Mouse (Mus musculus) midbrain, embryonic 14.5 days (tissue): ENCODE data around the gene Mnx1. TPM values are rescaled to one million over a fixed set of nuclear protein-coding genes. Genes with fewer than 3 reads are reported as not detected.

ENCODE experiments used
- ATAC-seq: fragments of 200-750 bp; cut with Nextera tagmentation; 2 replicates; pipeline ENCODE4 v1.8.0; 2017; ENCODE audit warnings: moderate number of reproducible peaks, moderate library complexity; ENCODE audit not compliant: low FRiP score, low TSS enrichment
- DNase-seq: peaks from one replicate; pipeline ENCODE4 v3.0.0-alpha.2; 2015
- H3K27ac ChIP-seq: fragments of 300-500 bp; sonication (generic); replicated peaks from 2 replicates; pipeline ENCODE4 v1.5.1; 2014; ENCODE audit warnings: mild to moderate bottlenecking, low read depth, low read length, moderate library complexity
- H3K27me3 ChIP-seq: fragments of 300-500 bp; sonication (generic); 2 replicates; pipeline ENCODE4 v1.6.1; 2014; ENCODE audit warnings: low read length, control low read depth, mixed read lengths; ENCODE audit not compliant: control insufficient read depth, insufficient read depth
- H3K36me3 ChIP-seq: fragments of 300-500 bp; sonication (generic); 2 replicates; pipeline ENCODE4 v1.6.1; 2014; ENCODE audit warnings: low read length, control low read depth; ENCODE audit not compliant: control insufficient read depth, insufficient read depth
- H3K4me1 ChIP-seq: fragments of 300-500 bp; sonication (generic); 2 replicates; pipeline ENCODE4 v1.6.1; 2014; ENCODE audit warnings: mild to moderate bottlenecking, antibody characterized with exemption, low read length, control low read depth; ENCODE audit not compliant: control insufficient read depth, insufficient read depth
- H3K4me2 ChIP-seq: fragments of 300-500 bp; sonication (generic); 2 replicates; pipeline ENCODE4 v1.6.1; 2014; ENCODE audit warnings: mild to moderate bottlenecking, low read length, moderate library complexity
- H3K4me3 ChIP-seq: fragments of 300-500 bp; sonication (generic); replicated peaks from 2 replicates; pipeline ENCODE4 v1.5.1; 2014; ENCODE audit warnings: low read depth, low read length
- H3K9ac ChIP-seq: fragments of 300-500 bp; sonication (generic); replicated peaks from 2 replicates; pipeline ENCODE4 v1.6.1; 2014; ENCODE audit warnings: mild to moderate bottlenecking, low read length, moderate library complexity
- H3K9me3 ChIP-seq: fragments of 300-500 bp; sonication (generic); 2 replicates; pipeline ENCODE4 v1.6.1; 2016; ENCODE audit warnings: low read length, control low read depth, mixed read lengths; ENCODE audit not compliant: control insufficient read depth
- WGBS: fragments of 180-500 bp; shearing (Covaris S2); extraction: QIAGEN DNeasy Blood & Tissue Kit; methylation state at CpG from one replicate; pipeline ENCODE4 v1.1.7; 2014; 5-methylcytosine and 5-hydroxymethylcytosine counted together
- polyA plus RNA-seq: library from polyadenylated mRNA; unstranded; fragments of >200 nt; fragmentation: Nextera tagmentation; extraction: Ambion mirVana; gene quantifications from 2 replicates; pipeline ENCODE4 v1.2.1, GENCODE M21; 2014

The Mnx1 gene
- polyA plus RNA-seq, 1 experiment from 2014 or later, result not detected

- ATAC-seq (no peak), DNase-seq (peak; percentile 71)
- no peaks in the 10 kb centered on the region for H3K36me3 ChIP-seq
- H3K4me2 ChIP-seq, result no peak overlapping the region
- no peak overlapping the region for H3K27ac ChIP-seq
- peaks cover 99% of the 10 kb centered on the region for H3K27me3 ChIP-seq
- H3K9ac ChIP-seq, result no peak overlapping the region
- no peak overlapping the region for H3K4me3 ChIP-seq
- H3K9me3 ChIP-seq, result no peaks in the 10 kb centered on the region
- no peaks in the 10 kb centered on the region for H3K4me1 ChIP-seq
- under 1% methylated on average over 14 of the region's 14 CpGs for WGBS
These were observed 926 bp upstream of the Mnx1 start for GRCm38 (mm10) chr5:29479198-29479593.

DNA sequence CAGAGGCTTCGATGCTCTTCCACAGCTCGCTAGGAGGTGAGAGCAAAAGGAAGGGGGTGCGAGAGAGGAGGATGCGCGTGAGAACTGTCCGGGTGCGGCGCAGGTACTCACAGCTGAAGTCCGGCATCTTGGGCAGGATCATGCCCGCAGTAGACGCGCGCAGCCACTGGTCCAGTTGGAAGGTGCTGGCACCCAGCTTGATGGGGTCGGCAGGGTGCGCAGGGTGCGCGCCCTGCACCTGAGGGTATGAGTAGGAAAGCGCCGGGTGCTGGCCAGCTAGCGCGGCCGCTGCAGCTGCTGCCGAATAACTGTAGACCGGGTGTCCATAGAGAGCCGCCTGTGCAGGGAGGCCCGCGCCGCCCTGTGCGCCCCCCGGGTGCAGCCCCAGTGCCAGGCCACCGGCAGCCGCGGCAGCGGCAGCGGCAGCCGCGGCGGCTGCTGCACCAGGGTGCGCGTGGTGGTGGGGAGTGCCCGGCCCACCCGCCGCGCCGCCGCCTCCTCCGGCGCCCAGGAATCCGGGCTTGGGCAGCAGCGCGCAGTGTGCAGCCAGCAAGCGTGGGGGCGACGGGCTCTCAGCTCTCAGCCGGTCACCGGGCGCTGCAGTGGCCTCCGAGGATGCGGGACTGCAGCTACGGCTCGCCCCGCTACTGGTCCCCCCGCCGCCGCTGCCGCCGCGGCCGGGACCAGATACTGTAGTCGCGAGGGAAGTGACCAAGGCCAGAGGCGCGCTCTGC is 629 bp downstream of the Mnx1 start:
- Histone ChIP-seq H3K36me3 (no peaks in the 10 kb centered on the region), H3K27me3 (peaks cover 94% of the 10 kb centered on the region), H3K4me2 (peak overlapping the region; percentile 51), H3K27ac (no peak overlapping the region), H3K9me3 (no peaks in the 10 kb centered on the region), H3K4me1 (no peaks in the 10 kb centered on the region), H3K9ac (no peak overlapping the region), H3K4me3 (peak overlapping the region; percentile 26)
- DNase-seq, result no peak
- under 1% methylated on average over 73 of the region's 73 CpGs for WGBS
- ATAC-seq, result 0 out of 2 replicates have a peak, but pooled peaks have one; percentile 22

GRCm38 (mm10) chr5:29476021-29476420 is 2.2 kb downstream of the Mnx1 start:
- Histone ChIP-seq H3K36me3 (no peaks in the 10 kb centered on the region), H3K4me3 (no peak overlapping the region), H3K9me3 (no peaks in the 10 kb centered on the region), H3K4me1 (no peaks in the 10 kb centered on the region), H3K27ac (no peak overlapping the region), H3K9ac (no peak overlapping the region), H3K27me3 (peaks cover 92% of the 10 kb centered on the region), H3K4me2 (no peak overlapping the region)
- no peak for DNase-seq
- 0% methylated on average over 1 of the region's 1 CpGs for WGBS
- no peak for ATAC-seq

DNA sequence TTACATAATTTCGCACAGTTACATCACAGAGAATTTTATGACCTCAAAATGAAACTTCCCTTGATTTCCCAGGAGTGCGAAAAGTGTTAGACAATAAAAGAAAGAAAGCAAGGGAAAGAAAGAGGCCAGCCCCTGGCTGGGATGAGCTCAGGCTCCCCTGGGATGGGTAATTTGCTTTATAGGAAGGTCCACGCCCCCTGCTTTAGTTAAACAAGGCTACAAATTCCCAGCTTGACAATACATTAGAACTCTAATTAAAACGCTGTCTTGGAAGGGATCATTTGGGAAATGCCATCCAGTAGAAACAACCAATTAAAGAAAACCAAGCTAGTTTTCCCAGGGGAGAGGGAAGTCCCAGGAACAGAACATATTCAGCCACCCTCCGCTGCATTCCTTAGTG is 2.7 kb downstream of the Mnx1 start:
- no peak overlapping the region for H3K4me2 ChIP-seq
- no peak for DNase-seq
- peaks cover 92% of the 10 kb centered on the region for H3K27me3 ChIP-seq
- H3K9me3 ChIP-seq, result no peaks in the 10 kb centered on the region
- H3K36me3 ChIP-seq, result no peaks in the 10 kb centered on the region
- H3K4me3 ChIP-seq, result no peak overlapping the region
- H3K9ac ChIP-seq, result no peak overlapping the region
- no peaks in the 10 kb centered on the region for H3K4me1 ChIP-seq
- H3K27ac ChIP-seq, result no peak overlapping the region
- ATAC-seq, result no peak
- WGBS, result 1% methylated on average over 5 of the region's 5 CpGs

- no peak for DNase-seq
- no peaks in the 10 kb centered on the region for H3K9me3 ChIP-seq
- H3K4me3 ChIP-seq, result no peak overlapping the region
- no peak overlapping the region for H3K9ac ChIP-seq
- H3K27me3 ChIP-seq, result peaks cover 92% of the 10 kb centered on the region
- no peak overlapping the region for H3K4me2 ChIP-seq
- H3K36me3 ChIP-seq, result no peaks in the 10 kb centered on the region
- no peaks in the 10 kb centered on the region for H3K4me1 ChIP-seq
- ATAC-seq, result no peak
- WGBS, result under 1% methylated on average over 10 of the region's 10 CpGs
- no peak overlapping the region for H3K27ac ChIP-seq
These were observed 3.2 kb downstream of the Mnx1 start for GRCm38 (mm10) chr5:29475041-29475440.

DNA sequence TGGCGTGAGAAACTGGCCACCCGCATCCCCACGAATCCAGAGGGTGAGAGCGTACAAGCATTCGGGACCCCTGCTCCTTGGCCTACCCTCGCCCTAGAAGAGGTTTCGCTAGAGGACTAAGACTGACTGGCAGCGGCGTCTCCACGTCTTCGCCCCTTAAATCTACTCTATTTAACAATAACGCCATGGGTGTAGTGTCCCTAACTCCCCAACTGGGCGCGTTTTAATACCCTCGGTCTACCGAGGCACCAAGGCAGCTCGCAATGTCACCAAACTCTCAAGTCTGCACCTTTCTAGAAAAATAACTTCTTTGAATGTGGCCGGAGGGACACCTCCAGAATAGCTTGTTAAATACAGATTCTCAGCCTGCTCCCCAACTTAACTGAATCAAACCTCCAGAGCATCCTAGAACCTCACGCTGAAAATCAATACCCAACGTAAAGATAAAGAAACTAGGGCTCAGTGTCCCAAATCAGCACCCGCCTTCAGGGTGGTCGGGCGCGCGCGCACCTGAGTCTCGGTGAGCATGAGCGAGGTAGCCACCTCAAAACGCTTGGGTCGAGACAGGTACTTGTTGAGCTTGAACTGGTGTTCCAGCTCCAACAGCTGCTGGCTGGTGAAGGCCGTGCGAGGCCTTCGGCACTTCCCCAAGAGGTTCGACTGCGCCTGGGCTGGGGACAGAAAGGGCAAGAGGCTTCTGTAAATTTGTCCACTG is 3.9 kb downstream of the Mnx1 start:
- H3K27ac ChIP-seq, result no peak overlapping the region
- WGBS, result under 1% methylated on average over 35 of the region's 35 CpGs
- ATAC-seq (no peak), DNase-seq (no peak)
- no peak overlapping the region for H3K4me2 ChIP-seq
- no peak overlapping the region for H3K4me3 ChIP-seq
- no peaks in the 10 kb centered on the region for H3K36me3 ChIP-seq
- peaks cover 92% of the 10 kb centered on the region for H3K27me3 ChIP-seq
- H3K4me1 ChIP-seq, result no peaks in the 10 kb centered on the region
- no peak overlapping the region for H3K9ac ChIP-seq
- H3K9me3 ChIP-seq, result no peaks in the 10 kb centered on the region

GRCm38 (mm10) chr5:29473551-29474245 is 4.6 kb downstream of the Mnx1 start:
- H3K9me3 ChIP-seq, result no peaks in the 10 kb centered on the region
- no peak overlapping the region for H3K9ac ChIP-seq
- ATAC-seq (no peak), DNase-seq (no peak)
- peaks cover 91% of the 10 kb centered on the region for H3K27me3 ChIP-seq
- no peaks in the 10 kb centered on the region for H3K4me1 ChIP-seq
- no peak overlapping the region for H3K27ac ChIP-seq
- no peak overlapping the region for H3K4me2 ChIP-seq
- no peaks in the 10 kb centered on the region for H3K36me3 ChIP-seq
- no peak overlapping the region for H3K4me3 ChIP-seq
- under 1% methylated on average over 35 of the region's 35 CpGs for WGBS

GRCm38 (mm10) chr5:29471855-29472665 is 6.2 kb downstream of the Mnx1 start:
- DNase-seq (peak; percentile 47), ATAC-seq (no peak)
- Histone ChIP-seq H3K4me3 (no peak overlapping the region), H3K4me2 (no peak overlapping the region), H3K36me3 (no peaks in the 10 kb centered on the region), H3K9me3 (no peaks in the 10 kb centered on the region), H3K4me1 (peaks cover 7% of the 10 kb centered on the region; the same call in 1 of the 2 replicates), H3K27me3 (peaks cover 89% of the 10 kb centered on the region), H3K27ac (no peak overlapping the region), H3K9ac (no peak overlapping the region)
- under 1% methylated on average over 22 of the region's 22 CpGs for WGBS
